Mouse (Mus musculus): Measurements from ENCODE around the gene Serpina1e.
"Not testable (repeated sequence)": the region's sequence is repeated elsewhere in the genome, so short reads cannot be mapped to it uniquely, and the experiment has no call there.

The Serpina1e gene

DNA sequence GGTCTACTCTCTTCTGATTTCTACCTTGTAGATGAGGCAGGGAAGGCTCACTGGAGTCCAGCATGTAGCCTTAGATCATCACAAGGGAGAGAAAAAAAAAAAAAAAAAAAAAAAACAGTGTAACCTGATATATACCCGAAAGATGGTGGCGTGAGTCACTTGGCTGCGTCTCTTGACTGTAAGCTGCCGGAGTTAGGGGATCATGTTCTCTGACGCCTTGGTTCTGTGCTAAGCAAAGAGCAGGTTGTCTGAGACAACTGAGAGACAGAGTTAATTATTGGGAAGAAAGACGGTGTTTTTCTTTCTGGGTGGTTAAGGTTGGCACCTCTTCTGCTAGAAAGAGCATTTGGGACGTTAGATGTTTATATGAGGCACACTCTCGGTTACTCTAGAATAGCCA lies 4.1 kb upstream of the Serpina1e start:
- DNase-seq (ENCODE audit: low spot score in 2 of 2): no peak

DNA sequence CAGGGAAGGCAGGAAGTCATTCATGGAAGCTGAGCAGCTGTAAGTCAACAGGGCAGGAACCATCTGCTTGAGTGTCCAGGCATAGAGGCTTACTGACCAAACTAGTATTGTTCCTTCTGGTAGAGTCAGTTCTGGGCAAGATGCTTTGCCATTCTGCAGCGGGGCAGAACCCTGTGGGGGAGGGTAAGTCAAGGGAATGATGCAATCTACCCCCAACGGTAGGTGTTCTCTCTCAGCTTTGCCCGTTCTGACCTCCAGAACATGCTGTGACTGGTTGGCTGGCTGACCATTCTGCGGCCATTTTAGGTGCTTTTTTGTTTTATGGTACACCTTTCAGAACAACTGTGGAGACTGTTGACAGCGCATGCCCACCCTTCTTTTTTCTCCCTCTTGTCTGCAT lies 3.6 kb upstream of the Serpina1e start:
- DNase-seq (ENCODE audit: low spot score in 2 of 2): no peak

DNA sequence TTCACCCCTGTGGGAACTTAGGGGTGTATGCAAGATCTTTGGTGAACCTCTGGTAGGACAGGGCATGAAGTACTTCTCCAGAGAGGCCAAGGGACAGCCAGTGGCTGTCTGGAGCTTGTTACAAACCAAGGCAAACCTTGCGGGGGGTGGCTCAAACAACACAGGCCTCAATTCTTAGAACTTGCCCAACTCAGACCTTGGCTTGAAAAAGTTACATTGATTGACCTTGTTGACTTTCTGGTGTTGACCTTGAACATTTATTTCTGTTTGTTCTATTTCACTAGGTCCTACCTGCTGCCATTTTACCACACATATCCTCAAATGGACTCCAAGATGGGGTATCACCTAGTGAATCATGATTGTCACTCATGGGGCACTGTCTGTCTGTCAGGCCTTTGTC lies 2.9 kb upstream of the Serpina1e start:
- no peak for DNase-seq (ENCODE audit: low spot score in 2 of 2)

DNA sequence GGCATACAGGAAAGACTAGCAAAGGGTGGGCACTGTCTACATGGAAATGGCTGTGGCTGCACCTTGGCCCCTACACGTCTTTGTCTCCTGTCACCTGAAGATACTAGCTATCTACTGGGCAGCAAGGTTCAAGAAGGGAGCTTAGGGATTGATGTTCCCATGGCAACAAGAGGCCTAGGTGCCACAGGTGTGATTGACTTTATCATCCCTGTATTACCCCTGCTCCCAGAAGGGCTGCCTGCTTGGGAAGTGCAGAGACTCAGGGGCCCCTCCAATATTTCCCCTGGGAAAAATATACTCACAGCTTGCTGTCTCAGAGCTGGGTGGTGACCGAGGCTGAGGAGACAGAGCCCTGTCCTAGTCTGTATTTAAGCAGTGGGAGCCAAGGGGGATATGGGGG lies 2.2 kb downstream of the Serpina1e start:
- DNase-seq (ENCODE audit: low spot score in 2 of 2): not testable (repeated sequence)

DNA sequence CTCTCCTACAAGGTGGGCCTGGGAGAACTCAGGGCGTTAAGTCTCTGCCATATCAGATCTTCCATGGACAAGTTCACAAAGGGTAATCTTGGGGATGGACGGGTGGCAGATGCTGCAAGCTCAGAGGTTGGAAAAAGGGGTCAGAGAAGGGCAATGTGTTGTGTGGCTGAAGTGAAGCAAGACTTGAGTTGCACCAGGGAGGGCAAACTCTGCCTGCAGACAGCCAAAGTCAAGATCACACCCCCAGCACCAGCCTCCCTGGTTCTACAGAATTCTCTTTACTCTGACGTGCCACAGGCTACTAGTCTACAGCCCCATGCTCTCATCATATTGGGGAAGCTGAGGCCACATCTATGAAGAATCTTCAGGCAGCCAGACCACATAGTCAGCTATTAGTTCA lies 5.8 kb downstream of the Serpina1e start:
- not testable (repeated sequence) for DNase-seq (ENCODE audit: low spot score in 2 of 2)

DNA sequence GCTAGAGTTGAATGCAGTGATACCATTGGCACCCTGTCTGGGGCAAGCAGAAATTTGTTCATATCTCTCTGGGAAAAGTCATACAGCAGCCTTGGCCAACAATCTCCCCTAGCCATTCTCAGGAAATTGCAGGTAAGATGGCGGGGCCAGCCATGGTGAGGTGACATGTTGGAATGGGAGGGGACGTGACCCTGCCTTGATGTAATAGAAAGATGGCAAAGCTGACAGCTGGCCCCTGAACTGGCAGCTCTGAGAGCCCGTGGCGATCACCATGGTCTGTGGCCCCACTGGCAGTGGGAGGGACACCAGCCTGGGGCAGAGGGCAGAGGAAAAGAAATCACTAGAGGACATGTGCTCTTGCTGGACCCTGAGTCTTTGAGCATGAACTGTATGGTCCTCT lies 12.5 kb downstream of the Serpina1e start:
- DNase-seq (ENCODE audit: low spot score in 2 of 2): no peak

DNA sequence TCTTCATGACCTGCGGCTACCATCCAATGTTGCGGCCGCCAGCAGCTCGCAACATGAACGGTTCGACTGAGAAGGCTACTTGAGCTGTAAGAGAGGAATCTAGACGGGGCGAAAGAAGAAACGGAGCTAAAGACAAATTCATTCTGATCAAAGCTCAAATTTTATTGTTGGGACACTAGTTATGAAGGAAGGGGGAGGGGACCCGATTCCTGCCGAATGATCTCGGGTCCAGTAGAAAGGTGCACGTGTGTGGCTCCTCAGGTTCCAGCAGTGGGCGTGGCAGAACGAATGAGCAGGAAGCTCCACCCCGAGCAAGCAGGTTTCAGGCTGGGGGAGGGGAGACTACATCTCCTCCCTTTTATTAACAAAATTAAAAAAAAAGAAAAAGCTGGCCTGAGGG lies 49.6 kb downstream of the Serpina1e start:
- not testable (repeated sequence) for DNase-seq (ENCODE audit: low spot score in 2 of 2)

DNA sequence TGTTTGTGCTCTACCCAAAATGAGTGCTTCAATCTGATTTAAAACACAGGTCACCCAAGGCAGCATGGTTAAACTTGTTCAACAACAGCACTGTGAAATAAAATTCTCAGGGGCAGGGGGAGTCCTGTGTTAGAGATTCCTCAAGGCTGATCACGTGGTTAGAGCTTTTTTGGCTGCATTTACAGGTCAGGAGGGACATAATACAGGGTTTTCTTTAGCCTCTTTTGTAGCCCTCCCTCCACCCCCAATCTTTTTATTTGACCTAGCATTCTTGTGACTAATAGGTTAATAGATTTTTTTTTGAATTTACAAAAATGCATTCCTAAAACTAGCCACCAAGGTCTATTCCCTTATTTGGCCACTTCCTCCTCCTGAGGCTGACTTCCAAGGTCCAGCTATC lies 51.0 kb downstream of the Serpina1e start:
- not testable (repeated sequence) for DNase-seq (ENCODE audit: low spot score in 2 of 2)

DNA sequence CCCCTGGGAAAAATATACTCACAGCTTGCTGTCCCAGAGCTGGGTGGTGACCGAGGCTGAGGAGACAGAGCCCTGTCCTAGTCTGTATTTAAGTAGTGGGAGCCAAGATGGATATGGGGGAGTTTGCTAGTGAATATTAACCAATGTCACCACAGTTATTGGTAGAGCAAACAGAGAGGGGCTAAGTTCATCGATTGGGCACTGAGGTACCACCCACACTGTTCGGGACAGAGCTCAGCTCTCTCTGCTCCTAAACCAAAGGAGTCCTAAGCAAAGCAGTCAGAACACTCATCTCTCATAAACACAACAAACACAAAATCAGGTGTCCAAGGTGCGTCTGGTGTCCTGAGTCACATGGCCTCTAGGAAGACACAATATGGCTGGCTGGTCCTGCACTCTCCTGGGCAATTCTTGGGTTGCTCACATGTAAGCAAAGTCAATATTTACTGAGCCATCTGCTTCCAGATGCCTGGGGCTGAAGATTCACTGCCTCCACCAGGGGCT lies 53.9 kb downstream of the Serpina1e start, which contains the start of gene Serpina1c:
Gene Serpina1c, minus strand, starts transcription at position 51 of the 504 bp plus-strand sequence.
- not testable (repeated sequence) for DNase-seq (ENCODE audit: low spot score in 2 of 2)

DNA sequence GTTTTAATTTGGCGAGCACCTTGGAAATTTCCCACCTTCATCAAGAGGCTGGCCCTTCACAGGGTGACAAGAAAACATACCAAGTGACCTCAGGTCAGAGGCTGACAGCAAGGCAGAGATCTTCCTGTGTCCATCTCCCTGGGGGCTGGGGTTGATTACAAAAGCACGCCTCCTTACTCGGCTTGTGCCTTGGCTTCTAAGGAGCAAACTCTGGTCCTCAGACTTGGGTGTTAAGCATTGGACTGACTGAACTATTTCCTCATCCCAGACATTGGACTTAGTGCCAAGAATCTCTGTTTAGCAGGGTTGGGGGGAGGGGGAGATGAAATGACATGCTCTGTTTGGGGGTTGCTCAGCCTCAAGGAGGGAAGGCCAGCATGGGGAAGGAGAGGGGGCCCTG lies 56.8 kb downstream of the Serpina1e start:
- DNase-seq (ENCODE audit: low spot score in 2 of 2): not testable (repeated sequence)

Data from spleen, postnatal 10 days (tissue).